Mouse (Mus musculus) lung, postnatal 0 days (tissue): Measurements from ENCODE around the gene Schip1.

Source experiments
- CTCF ChIP-seq: IDR thresholded peaks from 2 replicates; pipeline ENCODE4 v1.5.1; 2016; ENCODE audit warnings: antibody characterized with exemption, mild to moderate bottlenecking
- EP300 ChIP-seq: IDR thresholded peaks from 2 replicates; pipeline ENCODE4 v1.6.1; 2016; ENCODE audit warnings: antibody characterized with exemption, mild to moderate bottlenecking, control low read depth

GRCm38 (mm10) chr3:68189100-68189499, 124.5 kb downstream of the Schip1 start:
- TF ChIP-seq CTCF: no peak
- TF ChIP-seq EP300: no peak
